ENCODE assay signal across 15 mouse cellular contexts in genomic region chr10:59972999-59973398, GRCm38 (mm10). TPM values are rescaled to one million over a fixed set of nuclear protein-coding genes. Genes with fewer than 3 reads are reported as not detected.
DNase-seq lines count a peak whose midpoint lies in the region; ATAC-seq lines count a peak whose summit lies in the region.
"Had no signal": no experiment of that assay in that cellular context is flagged by ENCODE, and none has a peak within 500 bp of the region (broad histone marks: within the 10 kb centered on the region; RNA-seq: fewer than 3 reads in every experiment).

No protein-coding gene starts in this region.

- no peaks in the 10 kb centered on the region for H3K9me3 ChIP-seq in embryonic facial prominence, embryonic 13.5 days
- H3K9me3 ChIP-seq in embryonic facial prominence, embryonic 10.5 days = no peaks in the 10 kb centered on the region
- H3K9me3 ChIP-seq in neural tube, embryonic 13.5 days = no peaks in the 10 kb centered on the region
- no peaks in the 10 kb centered on the region for H3K9me3 ChIP-seq in limb, embryonic 12.5 days
- H3K9me3 ChIP-seq: embryonic facial prominence, embryonic 12.5 days; forebrain, embryonic 13.5 days; midbrain, embryonic 15.5 days; neural tube, embryonic 15.5 days had no signal

- no peak overlapping the region for H3K4me3 ChIP-seq in embryonic facial prominence, embryonic 13.5 days
- H3K4me3 ChIP-seq in embryonic facial prominence, embryonic 10.5 days = no peak overlapping the region
- no peak overlapping the region for H3K4me3 ChIP-seq in neural tube, embryonic 13.5 days
- H3K4me3 ChIP-seq in limb, embryonic 12.5 days (replicated peaks) = no peak overlapping the region
- H3K4me3 ChIP-seq: embryonic facial prominence, embryonic 12.5 days; forebrain, embryonic 13.5 days; midbrain, embryonic 15.5 days; neural tube, embryonic 15.5 days had no signal

- ATAC-seq in embryonic facial prominence, embryonic 13.5 days (ENCODE audit: insufficient number of reproducible peaks, insufficient read depth, low FRiP score, low TSS enrichment, low read depth) = no peak
- ATAC-seq in neural tube, embryonic 13.5 days (ENCODE audit: low read depth) = no peak
- ATAC-seq in limb, embryonic 12.5 days (ENCODE audit: insufficient number of reproducible peaks, insufficient read depth, low FRiP score, low TSS enrichment, low read depth) = no peak
- ATAC-seq: forebrain, embryonic 13.5 days; midbrain, embryonic 15.5 days had no signal

- no peaks in the 10 kb centered on the region for H3K36me3 ChIP-seq in embryonic facial prominence, embryonic 13.5 days
- H3K36me3 ChIP-seq in embryonic facial prominence, embryonic 10.5 days (replicated peaks) = no peaks in the 10 kb centered on the region
- no peaks in the 10 kb centered on the region for H3K36me3 ChIP-seq in neural tube, embryonic 13.5 days
- no peaks in the 10 kb centered on the region for H3K36me3 ChIP-seq in limb, embryonic 12.5 days
- H3K36me3 ChIP-seq: embryonic facial prominence, embryonic 12.5 days; midbrain, embryonic 15.5 days; neural tube, embryonic 15.5 days had no signal

- no peak overlapping the region for H3K9ac ChIP-seq in embryonic facial prominence, embryonic 13.5 days
- H3K9ac ChIP-seq in neural tube, embryonic 13.5 days = no peak overlapping the region
- H3K9ac ChIP-seq in limb, embryonic 12.5 days (replicated peaks) = no peak overlapping the region
- H3K9ac ChIP-seq: embryonic facial prominence, embryonic 12.5 days; forebrain, embryonic 13.5 days; midbrain, embryonic 15.5 days; neural tube, embryonic 15.5 days had no signal

- no peaks in the 10 kb centered on the region for H3K27me3 ChIP-seq in embryonic facial prominence, embryonic 13.5 days
- H3K27me3 ChIP-seq in embryonic facial prominence, embryonic 10.5 days (replicated peaks; ENCODE audit: low read depth, poor library complexity, severe bottlenecking) = peaks cover 4% of the 10 kb centered on the region; the same call in 1 of the 2 replicates
- no peaks in the 10 kb centered on the region for H3K27me3 ChIP-seq in neural tube, embryonic 13.5 days
- H3K27me3 ChIP-seq in limb, embryonic 12.5 days = no peaks in the 10 kb centered on the region
- H3K27me3 ChIP-seq: embryonic facial prominence, embryonic 12.5 days; forebrain, embryonic 13.5 days; midbrain, embryonic 15.5 days; neural tube, embryonic 15.5 days had no signal

- H3K4me1 ChIP-seq in embryonic facial prominence, embryonic 13.5 days = peaks cover 47% of the 10 kb centered on the region
- peaks cover 54% of the 10 kb centered on the region for H3K4me1 ChIP-seq in embryonic facial prominence, embryonic 10.5 days
- peaks cover 42% of the 10 kb centered on the region for H3K4me1 ChIP-seq in neural tube, embryonic 13.5 days (replicated peaks)
- peaks cover 49% of the 10 kb centered on the region for H3K4me1 ChIP-seq in limb, embryonic 12.5 days (replicated peaks)

- no peak for DNase-seq in embryonic facial prominence, embryonic 10.5 days (ENCODE audit: low spot score)
- peak; percentile 62 for DNase-seq in kidney, adult 9 months
- DNase-seq in kidney, adult 18-20 months = no peak
- no peak for DNase-seq in neural tube, embryonic 10.5 days (ENCODE audit: extremely low spot score, low spot score)
- DNase-seq in ovary, adult 18-20 months (ENCODE audit: low spot score) = no peak
- DNase-seq: cerebellum, postnatal 25 days; layer of hippocampus, postnatal 36 days; right cerebral cortex, postnatal 14 days had no signal

- H3K4me2 ChIP-seq in embryonic facial prominence, embryonic 13.5 days = no peak overlapping the region
- no peak overlapping the region for H3K4me2 ChIP-seq in neural tube, embryonic 13.5 days
- no peak overlapping the region for H3K4me2 ChIP-seq in limb, embryonic 12.5 days
- H3K4me2 ChIP-seq: embryonic facial prominence, embryonic 12.5 days; forebrain, embryonic 13.5 days; midbrain, embryonic 15.5 days; neural tube, embryonic 15.5 days had no signal

- H3K27ac ChIP-seq in embryonic facial prominence, embryonic 13.5 days = 0 out of 2 replicates have a peak overlapping the region, but pooled peaks have one; percentile 5
- H3K27ac ChIP-seq in embryonic facial prominence, embryonic 10.5 days (replicated peaks) = no peak overlapping the region
- H3K27ac ChIP-seq in neural tube, embryonic 13.5 days (replicated peaks) = 0 out of 2 replicates have a peak overlapping the region, but pooled peaks have one; percentile 23
- peak overlapping the region; percentile 93; the same call in 1 of the 2 replicates for H3K27ac ChIP-seq in limb, embryonic 12.5 days
- H3K27ac ChIP-seq: embryonic facial prominence, embryonic 12.5 days; forebrain, embryonic 13.5 days had no signal

- 80% methylated on average over 6 of the region's 6 CpGs for WGBS in embryonic facial prominence, embryonic 13.5 days
- WGBS in embryonic facial prominence, embryonic 10.5 days = 84% methylated on average over 6 of the region's 6 CpGs
- WGBS in neural tube, embryonic 13.5 days = 81% methylated on average over 6 of the region's 6 CpGs
- 80% methylated on average over 6 of the region's 6 CpGs for WGBS in limb, embryonic 12.5 days

RNA-seq across cellular contexts. Expression of gene Ddit4, which starts 21.4 kb away (rescaled TPM):
- polyA plus RNA-seq in embryonic facial prominence, embryonic 13.5 days (2015; fragmentation: Nextera tagmentation; extraction: Ambion mirVana) = 86.5 and 93.1 TPM in 2 replicates
- 35.9 and 42.0 TPM in 2 replicates for polyA plus RNA-seq in embryonic facial prominence, embryonic 10.5 days (2016; fragmentation: Nextera tagmentation; extraction: Ambion mirVana)
- polyA plus RNA-seq in neural tube, embryonic 13.5 days (2015; fragmentation: Nextera tagmentation; extraction: Ambion mirVana) = 72.8 and 78.2 TPM in 2 replicates
- 90.7 and 91.8 TPM in 2 replicates for polyA plus RNA-seq in limb, embryonic 12.5 days (2016; fragmentation: Nextera tagmentation; extraction: Ambion mirVana)

RNA-seq across cellular contexts. Expression of gene Ascc1, which starts 29.6 kb away (rescaled TPM):
- 48.3 and 50.3 TPM in 2 replicates for polyA plus RNA-seq in embryonic facial prominence, embryonic 13.5 days (2015; fragmentation: Nextera tagmentation; extraction: Ambion mirVana)
- 35.8 and 41.8 TPM in 2 replicates for polyA plus RNA-seq in embryonic facial prominence, embryonic 10.5 days (2016; fragmentation: Nextera tagmentation; extraction: Ambion mirVana)
- 41.7 and 44.5 TPM in 2 replicates for polyA plus RNA-seq in neural tube, embryonic 13.5 days (2015; fragmentation: Nextera tagmentation; extraction: Ambion mirVana)
- 44.2 and 46.7 TPM in 2 replicates for polyA plus RNA-seq in limb, embryonic 12.5 days (2016; fragmentation: Nextera tagmentation; extraction: Ambion mirVana)

RNA-seq across cellular contexts. Expression of gene Anapc16, which starts 29.9 kb away (rescaled TPM):
- polyA plus RNA-seq in embryonic facial prominence, embryonic 13.5 days (2015; fragmentation: Nextera tagmentation; extraction: Ambion mirVana) = 116 and 128 TPM in 2 replicates
- 104 and 109 TPM in 2 replicates for polyA plus RNA-seq in embryonic facial prominence, embryonic 10.5 days (2016; fragmentation: Nextera tagmentation; extraction: Ambion mirVana)
- 98.1 and 118 TPM in 2 replicates for polyA plus RNA-seq in neural tube, embryonic 13.5 days (2015; fragmentation: Nextera tagmentation; extraction: Ambion mirVana)
- polyA plus RNA-seq in limb, embryonic 12.5 days (2016; fragmentation: Nextera tagmentation; extraction: Ambion mirVana) = 126 and 132 TPM in 2 replicates
